Mouse (Mus musculus): ENCODE data around the gene Pkn3.
"Not testable (repeated sequence)": the region's sequence is repeated elsewhere in the genome, so short reads cannot be mapped to it uniquely, and the experiment has no call there.

Gene Pkn3

GRCm38 (mm10) chr2:30077502-30078348 is at the start of gene Pkn3:
Pkn3 (plus strand) TSS chr2:30077684.
- DNase-seq: peak; percentile 92

GRCm38 (mm10) chr2:30032244-30032846 is 45.1 kb upstream of the Pkn3 start:
- peak; percentile 56 for DNase-seq

- DNase-seq: no peak
Measured at GRCm38 (mm10) chr2:30032957-30033356, 44.5 kb upstream of the Pkn3 start.

GRCm38 (mm10) chr2:30037762-30038161 is 39.7 kb upstream of the Pkn3 start:
- DNase-seq: no peak

- DNase-seq: no peak
Measured at GRCm38 (mm10) chr2:30038370-30038769, 39.1 kb upstream of the Pkn3 start.

- no peak for DNase-seq
Measured at GRCm38 (mm10) chr2:30039687-30040086, 37.8 kb upstream of the Pkn3 start.

- DNase-seq: peak; percentile 96
Measured at GRCm38 (mm10) chr2:30042445-30042844, 35.0 kb upstream of the Pkn3 start.

- DNase-seq: no peak
Measured at GRCm38 (mm10) chr2:30044550-30044949, 32.9 kb upstream of the Pkn3 start.

GRCm38 (mm10) chr2:30047127-30047526 is 30.4 kb upstream of the Pkn3 start:
- DNase-seq: no peak

GRCm38 (mm10) chr2:30048101-30048501 is 29.4 kb upstream of the Pkn3 start:
- DNase-seq: no peak

GRCm38 (mm10) chr2:30048699-30049388 is 28.6 kb upstream of the Pkn3 start, which contains the start of gene Wdr34:
Wdr34 (minus strand) TSS chr2:30048881.
- DNase-seq: peak; percentile 99

GRCm38 (mm10) chr2:30049831-30050230 is 27.7 kb upstream of the Pkn3 start:
- DNase-seq: no peak

GRCm38 (mm10) chr2:30051992-30052761 is 25.3 kb upstream of the Pkn3 start:
- no peak for DNase-seq

- not testable (repeated sequence) for DNase-seq
Measured at GRCm38 (mm10) chr2:30055310-30055709, 22.2 kb upstream of the Pkn3 start.

- DNase-seq: no peak
Measured at GRCm38 (mm10) chr2:30056736-30057135, 20.7 kb upstream of the Pkn3 start.

GRCm38 (mm10) chr2:30057223-30057904 is 20.1 kb upstream of the Pkn3 start, which contains the start of gene Set:
Set (plus strand) TSS chr2:30057378.
- peak; percentile 37 for DNase-seq

- DNase-seq: no peak
Measured at GRCm38 (mm10) chr2:30058418-30058817, 19.1 kb upstream of the Pkn3 start.

GRCm38 (mm10) chr2:30061215-30062166 is 16.0 kb upstream of the Pkn3 start:
- DNase-seq: peak; percentile 79

- DNase-seq: peak; percentile 58
Measured at GRCm38 (mm10) chr2:30062249-30063093, 15.0 kb upstream of the Pkn3 start.

- no peak for DNase-seq
Measured at GRCm38 (mm10) chr2:30063235-30063634, 14.2 kb upstream of the Pkn3 start.

Measured in thymus, postnatal 4 days (tissue).